Mouse (Mus musculus): ENCODE measurements around the gene Zfp831.

Gene Zfp831

DNA sequence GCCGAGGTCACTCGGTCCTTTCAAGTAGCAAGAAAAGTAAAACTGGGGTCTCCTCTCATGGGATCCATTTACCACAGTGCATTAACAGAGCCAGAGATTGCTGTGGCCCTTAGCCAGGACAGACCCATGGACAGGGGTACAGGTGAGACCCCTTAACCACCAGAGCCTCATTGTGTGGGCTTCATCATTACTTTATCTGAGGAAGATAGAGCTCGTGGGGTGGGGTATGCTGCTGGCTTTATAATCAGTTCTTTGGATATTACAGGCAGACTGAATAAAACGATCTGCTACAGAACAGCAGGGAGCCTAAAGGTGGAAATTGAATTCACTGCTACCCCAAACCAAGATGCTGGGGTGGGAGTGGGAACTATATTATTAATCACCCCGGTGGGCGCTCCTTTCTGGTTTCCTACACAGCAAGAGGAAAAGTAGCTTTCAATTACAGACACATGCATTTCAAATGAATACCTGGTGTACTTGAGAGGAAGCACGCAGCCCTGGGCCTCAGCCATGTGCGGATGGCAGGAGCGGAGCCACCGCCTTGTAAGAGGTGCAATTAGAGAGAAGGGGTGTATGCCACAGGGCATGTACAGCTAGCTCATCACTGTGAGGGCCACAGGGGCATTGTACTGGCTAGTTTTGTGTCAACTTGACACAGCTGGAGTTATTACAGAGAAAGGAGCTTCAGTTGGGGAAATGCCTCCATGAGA, 83.9 kb downstream of the Zfp831 start:
- no peak for DNase-seq (ENCODE audit: low spot score)

DNA sequence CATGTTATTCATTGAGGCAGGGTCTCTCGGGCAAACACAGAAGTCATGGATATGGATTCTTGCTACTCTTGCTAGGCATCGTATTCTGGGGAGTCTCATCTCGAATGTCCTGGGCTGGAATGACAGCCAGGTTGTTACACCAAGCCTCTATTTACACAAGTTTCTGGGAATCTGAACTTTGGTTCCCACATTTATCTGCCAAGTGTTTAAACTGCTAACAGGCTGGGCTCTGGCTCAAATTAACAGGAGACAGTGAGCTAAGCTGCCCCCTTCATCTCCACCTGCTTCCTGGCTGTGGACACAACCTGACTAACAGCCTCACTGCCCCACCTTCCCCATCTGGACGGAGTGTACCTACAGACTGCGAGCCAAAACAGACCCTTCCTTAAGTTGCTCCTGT, 88.6 kb downstream of the Zfp831 start:
- DNase-seq (ENCODE audit: low spot score): no peak

DNA sequence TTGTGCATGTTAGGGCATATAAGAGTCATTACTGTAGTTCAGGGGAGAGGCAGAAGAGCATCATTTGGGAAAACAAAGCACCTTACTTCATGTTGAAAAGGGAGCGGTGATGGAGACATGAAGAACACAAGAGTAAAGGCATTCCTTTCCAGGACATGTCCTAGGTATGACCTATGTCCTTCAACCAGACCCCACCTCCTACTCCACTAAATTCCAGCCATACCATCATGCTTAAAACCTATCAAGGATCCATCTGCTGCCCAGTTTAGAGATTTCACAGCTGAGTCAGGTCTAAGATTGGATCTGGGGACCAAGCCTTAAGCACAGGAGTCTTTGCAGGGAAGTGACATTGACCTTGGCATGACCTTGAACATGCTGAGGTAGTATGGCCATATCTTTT, 91.9 kb downstream of the Zfp831 start:
- DNase-seq (ENCODE audit: low spot score): no peak

DNA sequence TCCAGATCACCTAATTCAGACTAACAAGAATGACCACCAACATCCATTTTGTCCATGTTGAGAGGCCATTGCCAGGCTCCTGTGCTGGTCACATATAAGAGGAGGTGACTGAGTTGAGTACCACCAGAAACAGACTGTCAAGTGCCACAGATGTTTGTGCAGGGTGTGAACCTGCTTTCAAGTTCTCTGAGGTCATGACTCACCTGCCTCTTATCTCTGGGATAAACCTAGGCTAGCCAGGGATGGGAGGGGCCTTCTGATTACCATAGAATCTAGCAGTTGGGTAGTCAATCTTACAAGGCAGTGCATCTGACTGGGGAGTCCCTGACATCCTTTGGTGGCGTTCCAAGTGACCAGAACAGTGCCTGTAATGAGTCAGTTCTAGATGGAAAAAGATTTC, 103.8 kb downstream of the Zfp831 start:
- DNase-seq (ENCODE audit: low spot score): no peak

DNA sequence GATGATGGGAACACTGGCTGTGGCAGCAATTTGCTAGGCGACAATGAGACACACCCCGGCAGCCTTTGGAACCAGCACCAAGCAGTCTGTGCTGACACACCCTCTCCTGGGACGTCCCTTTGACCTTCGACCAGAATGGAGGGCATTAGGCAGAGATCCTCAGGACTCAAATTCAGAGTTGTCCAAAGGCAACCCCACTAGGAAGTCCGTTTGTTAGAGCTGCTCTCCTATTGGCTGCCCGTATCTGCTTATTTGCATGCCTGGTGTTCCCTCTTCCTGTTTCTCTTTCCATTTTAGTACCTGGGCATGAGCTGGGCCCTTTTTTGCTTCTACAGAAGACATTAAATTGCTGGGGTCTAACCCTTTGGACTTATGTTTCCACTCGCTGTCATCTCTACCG, 105.0 kb downstream of the Zfp831 start:
- DNase-seq (ENCODE audit: low spot score): peak; percentile 69

DNA sequence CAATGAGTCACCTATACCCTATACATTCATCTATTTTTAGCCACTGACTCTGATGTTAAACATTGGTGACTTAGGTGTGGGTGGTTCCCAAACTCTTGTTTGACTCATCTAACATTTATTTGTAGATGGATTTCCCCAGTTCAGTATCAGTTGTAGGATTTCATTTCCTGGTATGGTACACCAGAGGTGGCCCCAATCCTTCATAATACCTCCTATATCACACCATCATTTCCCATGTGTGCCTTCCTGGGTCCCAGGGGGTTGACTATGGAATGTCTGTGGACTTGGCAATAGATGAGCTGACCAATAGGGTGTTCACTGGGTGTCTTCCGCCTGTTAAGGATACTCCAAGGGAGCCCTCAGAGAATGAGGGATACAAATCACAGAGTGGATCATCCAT, 109.9 kb downstream of the Zfp831 start:
- DNase-seq (ENCODE audit: low spot score): no peak

DNA sequence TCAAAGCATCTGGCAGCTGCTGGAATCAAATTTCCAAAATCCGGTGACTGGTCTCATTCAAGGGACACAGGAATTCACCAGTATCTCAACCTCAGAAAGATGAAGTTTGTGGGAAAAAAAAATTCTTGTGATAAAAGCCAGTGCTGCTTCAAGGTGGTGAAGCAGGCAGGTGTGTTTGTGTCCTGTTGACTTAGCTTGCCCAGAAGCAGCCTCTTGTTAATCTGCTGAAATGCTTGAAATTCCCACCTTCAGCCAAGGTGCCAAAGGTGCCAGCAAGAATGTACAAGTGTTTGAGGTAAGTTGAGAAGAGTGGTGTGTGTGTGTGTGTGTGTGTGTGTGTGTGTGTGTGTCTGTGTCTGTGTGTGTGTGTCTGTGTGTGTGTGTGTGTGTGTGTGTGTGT, 110.9 kb downstream of the Zfp831 start:
- no peak for DNase-seq (ENCODE audit: low spot score)

DNA sequence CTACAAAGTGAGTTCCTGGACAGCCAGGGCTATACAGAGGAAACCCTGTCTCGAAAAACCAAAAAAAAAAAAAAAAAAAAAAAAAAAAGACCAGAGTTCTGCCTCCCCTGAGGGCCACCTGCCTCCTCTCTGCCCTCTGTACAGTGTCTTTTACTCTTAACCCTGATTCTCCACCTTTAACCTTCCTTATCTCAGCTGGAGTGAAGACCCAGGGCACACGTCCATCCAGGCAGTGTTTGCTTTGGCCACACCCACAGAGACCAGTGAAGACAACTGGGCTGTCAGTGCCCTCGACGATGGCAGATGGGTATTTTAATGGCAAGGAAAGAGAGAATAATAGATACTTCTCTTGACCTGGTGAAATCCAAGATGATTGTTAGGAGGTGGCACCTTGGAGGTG, 115.9 kb downstream of the Zfp831 start:
- no peak for DNase-seq (ENCODE audit: low spot score)
